Mouse (Mus musculus): ENCODE data around the gene Spsb1. TPM values are rescaled to one million over a fixed set of nuclear protein-coding genes. Genes with fewer than 3 reads are reported as not detected.

Spsb1 gene
- polyA plus RNA-seq, 1 experiment from 2014 or later, result 11.2 TPM

GRCm38 (mm10) chr4:149992670-149993032 lies 37.8 kb upstream of the Spsb1 start:
- peaks cover 31% of the 10 kb centered on the region for H3K4me1 ChIP-seq
- H3K4me3 ChIP-seq, result no peak overlapping the region
- WGBS, result 91% methylated on average over 8 of the region's 8 CpGs
- H3K36me3 ChIP-seq (replicated peaks), result no peaks in the 10 kb centered on the region
- no peak for DNase-seq (ENCODE audit: extremely low spot score, low spot score)
- H3K9me3 ChIP-seq, result no peaks in the 10 kb centered on the region
- no peak overlapping the region for H3K27ac ChIP-seq
- peaks cover 46% of the 10 kb centered on the region for H3K27me3 ChIP-seq (ENCODE audit: poor library complexity, severe bottlenecking)

- H3K9me3 ChIP-seq, result no peaks in the 10 kb centered on the region
- peak overlapping the region; percentile 0; the same call in 1 of the 2 replicates for H3K27ac ChIP-seq
- H3K36me3 ChIP-seq (replicated peaks), result no peaks in the 10 kb centered on the region
- peaks cover 31% of the 10 kb centered on the region for H3K4me1 ChIP-seq
- no peak overlapping the region for H3K4me3 ChIP-seq
- no peak for DNase-seq (ENCODE audit: extremely low spot score, low spot score)
- H3K27me3 ChIP-seq (ENCODE audit: poor library complexity, severe bottlenecking), result peaks cover 46% of the 10 kb centered on the region
- WGBS, result 80% methylated on average over 13 of the region's 13 CpGs
Observed at GRCm38 (mm10) chr4:149991755-149992669, 37.2 kb upstream of the Spsb1 start.

GRCm38 (mm10) chr4:149990954-149991633 lies 36.3 kb upstream of the Spsb1 start:
- Histone ChIP-seq H3K4me1 (peaks cover 31% of the 10 kb centered on the region), H3K27me3 (ENCODE audit: poor library complexity, severe bottlenecking) (peaks cover 46% of the 10 kb centered on the region), H3K9me3 (no peaks in the 10 kb centered on the region), H3K27ac (peak overlapping the region; percentile 12), H3K36me3 (replicated peaks) (no peaks in the 10 kb centered on the region), H3K4me3 (peak overlapping the region; percentile 22; the same call in 1 of the 2 replicates)
- WGBS, result 34% methylated on average over 9 of the region's 9 CpGs
- DNase-seq (ENCODE audit: extremely low spot score, low spot score), result no peak

- Histone ChIP-seq H3K27ac (peak overlapping the region; percentile 12), H3K36me3 (replicated peaks) (no peaks in the 10 kb centered on the region), H3K27me3 (ENCODE audit: poor library complexity, severe bottlenecking) (peaks cover 46% of the 10 kb centered on the region), H3K4me3 (peak overlapping the region; percentile 22; the same call in 1 of the 2 replicates), H3K4me1 (peaks cover 31% of the 10 kb centered on the region), H3K9me3 (no peaks in the 10 kb centered on the region)
- 2% methylated on average over 8 of the region's 8 CpGs for WGBS
- no peak for DNase-seq (ENCODE audit: extremely low spot score, low spot score)
Observed at GRCm38 (mm10) chr4:149990212-149990953, 35.5 kb upstream of the Spsb1 start.

- peak overlapping the region; percentile 42 for H3K4me3 ChIP-seq
- WGBS, result 12% methylated on average over 21 of the region's 21 CpGs
- DNase-seq (ENCODE audit: extremely low spot score, low spot score), result peak; percentile 84
- H3K36me3 ChIP-seq (replicated peaks), result no peaks in the 10 kb centered on the region
- H3K4me1 ChIP-seq, result peaks cover 31% of the 10 kb centered on the region
- H3K9me3 ChIP-seq, result no peaks in the 10 kb centered on the region
- peaks cover 49% of the 10 kb centered on the region for H3K27me3 ChIP-seq (ENCODE audit: poor library complexity, severe bottlenecking)
- 0 out of 2 replicates have a peak overlapping the region, but pooled peaks have one; percentile 27 for H3K27ac ChIP-seq
Observed at GRCm38 (mm10) chr4:149988931-149989556, 34.2 kb upstream of the Spsb1 start.

- Histone ChIP-seq H3K27ac (no peak overlapping the region), H3K36me3 (replicated peaks) (no peaks in the 10 kb centered on the region), H3K27me3 (ENCODE audit: poor library complexity, severe bottlenecking) (peaks cover 49% of the 10 kb centered on the region), H3K9me3 (no peaks in the 10 kb centered on the region), H3K4me1 (peaks cover 31% of the 10 kb centered on the region), H3K4me3 (peak overlapping the region; percentile 42)
- WGBS, result 83% methylated on average over 6 of the region's 6 CpGs
- no peak for DNase-seq (ENCODE audit: extremely low spot score, low spot score)
Observed at GRCm38 (mm10) chr4:149988301-149988700, 33.5 kb upstream of the Spsb1 start.

GRCm38 (mm10) chr4:149986671-149987417 lies 32.0 kb upstream of the Spsb1 start:
- Histone ChIP-seq H3K27me3 (ENCODE audit: poor library complexity, severe bottlenecking) (peaks cover 42% of the 10 kb centered on the region), H3K27ac (no peak overlapping the region), H3K36me3 (replicated peaks) (no peaks in the 10 kb centered on the region), H3K4me3 (no peak overlapping the region), H3K9me3 (no peaks in the 10 kb centered on the region), H3K4me1 (peaks cover 31% of the 10 kb centered on the region)
- DNase-seq (ENCODE audit: extremely low spot score, low spot score), result no peak
- 79% methylated on average over 10 of the region's 10 CpGs for WGBS

- H3K4me1 ChIP-seq, result peaks cover 25% of the 10 kb centered on the region
- H3K27ac ChIP-seq, result no peak overlapping the region
- DNase-seq (ENCODE audit: extremely low spot score, low spot score), result no peak
- WGBS, result 92% methylated on average over 23 of the region's 23 CpGs
- no peaks in the 10 kb centered on the region for H3K9me3 ChIP-seq
- H3K27me3 ChIP-seq (ENCODE audit: poor library complexity, severe bottlenecking), result peaks cover 35% of the 10 kb centered on the region
- no peak overlapping the region for H3K4me3 ChIP-seq
- H3K36me3 ChIP-seq (replicated peaks), result no peaks in the 10 kb centered on the region
Observed at GRCm38 (mm10) chr4:149983921-149984645, 29.2 kb upstream of the Spsb1 start.

- Histone ChIP-seq H3K9me3 (no peaks in the 10 kb centered on the region), H3K4me1 (peaks cover 29% of the 10 kb centered on the region), H3K27me3 (ENCODE audit: poor library complexity, severe bottlenecking) (peaks cover 41% of the 10 kb centered on the region), H3K36me3 (replicated peaks) (no peaks in the 10 kb centered on the region), H3K4me3 (no peak overlapping the region), H3K27ac (0 out of 2 replicates have a peak overlapping the region, but pooled peaks have one; percentile 20)
- no peak for DNase-seq (ENCODE audit: extremely low spot score, low spot score)
- 89% methylated on average over 15 of the region's 15 CpGs for WGBS
Observed at GRCm38 (mm10) chr4:149982154-149982553, 27.3 kb upstream of the Spsb1 start.

GRCm38 (mm10) chr4:149979819-149980308 lies 25.0 kb upstream of the Spsb1 start:
- Histone ChIP-seq H3K4me3 (peak overlapping the region; percentile 46), H3K27ac (peak overlapping the region; percentile 79), H3K36me3 (replicated peaks) (no peaks in the 10 kb centered on the region), H3K4me1 (peaks cover 41% of the 10 kb centered on the region), H3K9me3 (no peaks in the 10 kb centered on the region), H3K27me3 (ENCODE audit: poor library complexity, severe bottlenecking) (peaks cover 42% of the 10 kb centered on the region)
- DNase-seq (ENCODE audit: extremely low spot score, low spot score), result peak; percentile 84
- 3% methylated on average over 12 of the region's 12 CpGs for WGBS

- H3K9me3 ChIP-seq, result no peaks in the 10 kb centered on the region
- WGBS, result 82% methylated on average over 2 of the region's 2 CpGs
- H3K4me1 ChIP-seq, result peaks cover 41% of the 10 kb centered on the region
Observed at GRCm38 (mm10) chr4:149978820-149979219, 24.0 kb upstream of the Spsb1 start.

More at GRCm38 (mm10) chr4:149978820-149979219, 24.0 kb upstream of the Spsb1 start:
- Histone ChIP-seq H3K27me3 (ENCODE audit: poor library complexity, severe bottlenecking) (peaks cover 40% of the 10 kb centered on the region), H3K27ac (0 out of 2 replicates have a peak overlapping the region, but pooled peaks have one; percentile 48), H3K36me3 (replicated peaks) (no peaks in the 10 kb centered on the region), H3K4me3 (no peak overlapping the region)
- DNase-seq (ENCODE audit: extremely low spot score, low spot score), result no peak

Data from forebrain, embryonic 10.5 days (tissue).